Mouse (Mus musculus) heart, adult 11 months (tissue): ENCODE results near the gene Mfsd4b1.

Experiments used
- DNase-seq: peaks from one replicate; pipeline ENCODE4 v3.0.0; 2022

Mfsd4b1 gene

DNA sequence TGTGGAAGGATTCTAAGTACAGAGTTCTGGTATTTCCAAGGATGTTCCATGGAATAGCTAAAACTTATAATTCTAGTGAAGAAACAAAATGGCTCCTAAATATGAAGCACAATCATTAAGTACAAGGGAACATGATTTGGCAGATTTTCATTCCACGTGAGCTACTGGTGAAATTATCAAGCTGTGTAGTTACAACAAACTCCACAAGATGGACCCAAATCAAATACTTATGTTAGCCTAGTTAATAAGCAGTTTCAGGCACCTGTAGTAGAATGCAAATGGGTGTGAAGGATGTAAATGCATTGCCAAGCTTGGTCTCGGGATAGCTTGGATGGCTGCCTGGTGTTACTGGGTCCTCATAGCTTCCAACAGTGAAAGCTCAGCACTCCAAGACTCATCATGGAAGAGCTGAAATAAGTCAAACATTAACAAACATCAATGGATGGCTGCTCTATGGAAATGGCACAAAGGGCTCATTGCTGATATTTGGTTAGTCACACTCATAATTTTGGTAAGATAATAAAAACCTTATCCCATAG, 68.7 kb downstream of the Mfsd4b1 start:
- peak; percentile 77 for DNase-seq

DNA sequence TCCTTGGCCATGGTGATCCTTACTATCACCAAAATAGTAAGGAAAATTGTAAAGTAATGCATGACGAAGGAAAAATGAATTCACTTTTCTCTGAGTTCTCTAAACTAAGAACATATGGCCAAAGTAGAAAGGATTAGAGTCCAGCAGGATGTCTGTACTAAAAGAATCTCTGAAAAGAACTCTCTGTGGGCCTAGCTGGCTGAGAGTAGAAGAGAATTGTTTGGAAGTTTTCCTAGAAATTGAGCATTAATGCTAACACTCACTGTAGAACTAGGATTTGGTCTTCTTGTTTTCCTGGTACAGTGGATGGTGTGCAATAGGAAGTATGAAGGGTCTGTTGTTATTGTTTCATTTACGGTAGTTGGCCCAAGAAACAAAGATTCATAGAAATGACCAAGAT, 69.9 kb downstream of the Mfsd4b1 start:
- DNase-seq: no peak
